Mouse (Mus musculus) ES-E14 (cell line): ENCODE results near the gene Sirt2. TPM values are rescaled to one million over a fixed set of nuclear protein-coding genes. Genes with fewer than 3 reads are reported as not detected.

Experiments
- DNase-seq: peaks from one replicate; pipeline ENCODE4 v3.0.0-alpha.2; 2013; ENCODE audit warnings: low read depth, low spot score
- H3K27ac ChIP-seq: 2 replicates; pipeline ENCODE4 v1.5.1; 2012; ENCODE audit warnings: low read depth, mild to moderate bottlenecking, low read length, moderate library complexity, mixed read lengths; ENCODE audit not compliant: poor library complexity, insufficient read depth, severe bottlenecking
- H3K36me3 ChIP-seq: 2 replicates; pipeline ENCODE4 v1.6.1; 2012; ENCODE audit warnings: mild to moderate bottlenecking, low read length, moderate library complexity, mixed read lengths; ENCODE audit not compliant: control insufficient read depth, poor library complexity, insufficient read depth, severe bottlenecking
- H3K4me1 ChIP-seq, 2 experiments: fragments of 150-350 bp in 1 of 2; sonication (generic) in 1 of 2; 2 replicates each; pipeline ENCODE4 v1.6.1; 2012; ENCODE audit warnings: low read length in 2 of 2, mild to moderate bottlenecking in 1 of 2, mixed read lengths in 1 of 2; ENCODE audit not compliant: control insufficient read depth in 2 of 2, insufficient read depth in 2 of 2, poor library complexity in 1 of 2
- H3K4me3 ChIP-seq, 2 experiments: fragments of 150-350 bp in 1 of 2; sonication (generic) in 1 of 2; 2 replicates each; pipeline ENCODE4 v1.5.1; 2012; ENCODE audit warnings: low read length in 2 of 2, low read depth in 1 of 2, mild to moderate bottlenecking in 1 of 2, mixed read lengths in 1 of 2; ENCODE audit not compliant: insufficient read depth in 1 of 2, poor library complexity in 1 of 2, severe bottlenecking in 1 of 2
- H3K9ac ChIP-seq: 2 replicates; pipeline ENCODE4 v1.6.1; 2012; ENCODE audit warnings: low read depth, mild to moderate bottlenecking, low read length, mixed read lengths; ENCODE audit not compliant: poor library complexity, insufficient read depth, severe bottlenecking
- H3K9me3 ChIP-seq: fragments of 150-350 bp; sonication (generic); 2 replicates; pipeline ENCODE4 v1.6.1; 2012; ENCODE audit warnings: low read depth, mild to moderate bottlenecking, low read length; ENCODE audit not compliant: control insufficient read depth, insufficient read depth
- CHD2 ChIP-seq: IDR thresholded peaks from 2 replicates; pipeline ENCODE4 v1.6.1; 2014; ENCODE audit warnings: mild to moderate bottlenecking, low read depth, low read length, inconsistent platforms
- HCFC1 ChIP-seq: IDR thresholded peaks from 2 replicates; pipeline ENCODE4 v1.6.1; 2012; ENCODE audit warnings: low read length, inconsistent platforms, borderline replicate concordance; ENCODE audit not compliant: insufficient read depth
- MAFK ChIP-seq: IDR thresholded peaks from 2 replicates; pipeline ENCODE4 v1.6.1; 2014; ENCODE audit warnings: mild to moderate bottlenecking, low read depth, low read length, inconsistent platforms; ENCODE audit not compliant: insufficient read depth
- ZC3H11A ChIP-seq: IDR thresholded peaks from 2 replicates; pipeline ENCODE4 v1.6.1; 2012; ENCODE audit warnings: low read depth, mild to moderate bottlenecking, inconsistent platforms, low read length, borderline replicate concordance
- ZNF384 ChIP-seq: IDR thresholded peaks from 2 replicates; pipeline ENCODE4 v1.6.1; 2012; ENCODE audit warnings: low read depth, low read length, inconsistent platforms
- in situ Hi-C, 2 experiments: fragments of 600-800 bp; cut with MboI; formaldehyde crosslinking; loops; one replicate each; pipeline ENCODE4 v1.15.1; 2025; ENCODE audit warnings: low sequenced_read_pairs in 2 of 2, inconsistent platforms in 1 of 2; ENCODE audit not compliant: unreplicated experiment in 2 of 2
- total RNA-seq: library from RNA; depleted of rRNA; stranded (reverse); fragments of 300-350 nt; gene quantifications from 2 replicates; pipeline ENCODE4 v1.2.3, GENCODE M21; 2012

Gene Sirt2
- total RNA-seq, 1 experiment: 14.8 TPM

GRCm38 (mm10) chr7:28806869-28807268 lies 40.3 kb downstream of the Sirt2 start:
- in situ Hi-C loops: no loop called here
- H3K4me1 ChIP-seq: peaks cover 15 to 16% of the 10 kb centered on the region in 2 experiments

DNA sequence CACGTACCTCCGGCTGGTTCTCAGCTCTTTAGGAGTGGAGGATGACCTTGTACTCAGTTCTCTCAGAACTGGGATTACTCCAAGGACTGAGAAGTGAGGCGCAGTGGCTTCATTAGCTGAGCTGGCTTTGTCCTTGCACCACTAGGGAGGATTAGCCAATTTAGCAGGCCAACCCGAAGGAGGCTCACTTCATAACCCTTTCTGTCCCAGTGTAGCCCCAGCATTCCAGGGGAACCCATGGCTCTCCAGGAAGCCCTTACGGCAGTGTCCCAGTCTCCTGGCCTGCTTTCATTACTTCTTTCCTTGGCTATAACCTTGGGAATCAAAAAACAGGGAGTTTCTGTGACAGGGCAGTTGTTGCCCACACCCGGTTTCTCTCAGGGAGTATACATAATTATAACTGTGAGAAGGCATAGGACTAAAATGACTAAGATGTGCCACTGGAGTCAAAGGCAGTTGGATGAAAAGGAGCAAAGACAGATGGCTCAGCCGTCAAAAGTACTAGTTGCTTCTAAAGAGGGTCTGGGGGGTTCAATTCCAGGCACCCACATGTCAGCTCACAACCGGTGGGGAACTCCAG lies 41.2 kb downstream of the Sirt2 start:
- in situ Hi-C loops: no loop called here
- H3K4me1 ChIP-seq: peaks cover 11 to 15% of the 10 kb centered on the region in 2 experiments
- H3K36me3 ChIP-seq: peaks cover 9% of the 10 kb centered on the region
- no peaks in the 10 kb centered on the region for H3K9me3 ChIP-seq
- no peak for TF ChIP-seq ZC3H11A
- TF ChIP-seq MAFK: no peak
- TF ChIP-seq CHD2: no peak
- no peak for TF ChIP-seq ZNF384
- TF ChIP-seq HCFC1: no peak
- no peak for DNase-seq
- peak overlapping the region; percentile 98; the same call in 1 of the 2 replicates for H3K27ac ChIP-seq
- peak overlapping the region; percentile 88 to 97 for H3K4me3 ChIP-seq
- peak overlapping the region; percentile 97 for H3K9ac ChIP-seq

More at GRCm38 (mm10) chr7:28806869-28807268, 40.3 kb downstream of the Sirt2 start:
- Histone ChIP-seq H3K9ac (no peak overlapping the region), H3K27ac (no peak overlapping the region), H3K9me3 (no peaks in the 10 kb centered on the region), H3K4me3 (no peak overlapping the region), H3K36me3 (peaks cover 1% of the 10 kb centered on the region)
- DNase-seq: no peak
- no peak for TF ChIP-seq MAFK
- no peak for TF ChIP-seq ZC3H11A
- no peak for TF ChIP-seq ZNF384
- no peak for TF ChIP-seq CHD2
- TF ChIP-seq HCFC1: no peak

GRCm38 (mm10) chr7:28808221-28808941 lies 41.8 kb downstream of the Sirt2 start, which contains the start of gene Hnrnpl:
TSS of gene Hnrnpl (plus strand) at chr7:28808541.
- TF ChIP-seq MAFK (no peak), ZC3H11A (no peak), HCFC1 (no peak), CHD2 (no peak), ZNF384 (no peak)
- in situ Hi-C loops: no loop called here
- peak within 1 kb of the TSS; percentile 98 for H3K27ac ChIP-seq
- peaks cover 6 to 15% of the 10 kb centered on the region in 2 experiments for H3K4me1 ChIP-seq
- peaks cover 16% of the 10 kb centered on the region for H3K36me3 ChIP-seq
- H3K9ac ChIP-seq: peak within 1 kb of the TSS; percentile 97
- H3K4me3 ChIP-seq: peak within 1 kb of the TSS; percentile 88 to 97
- H3K9me3 ChIP-seq: no peaks in the 10 kb centered on the region
- DNase-seq: no peak

DNA sequence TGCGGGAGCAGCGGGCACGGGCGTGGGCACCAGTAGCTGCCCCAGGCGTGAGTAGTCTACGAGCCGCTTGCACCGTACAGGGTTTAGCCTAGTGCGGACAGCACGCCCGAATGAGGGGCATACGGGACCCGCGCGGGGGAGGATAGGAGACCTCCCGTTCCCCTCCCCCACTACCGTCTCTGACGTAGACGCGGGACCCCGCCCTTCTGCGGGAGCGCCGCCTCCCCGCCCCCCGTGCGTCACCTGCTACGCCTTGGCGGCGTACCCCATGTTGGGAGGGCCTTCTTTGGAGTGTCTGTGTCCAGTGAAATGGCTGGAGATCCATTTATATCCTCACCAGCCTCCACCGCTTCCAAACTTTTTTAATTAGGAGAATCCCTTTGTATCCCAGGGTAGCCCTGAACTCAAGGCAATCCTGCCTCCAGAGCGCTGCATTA lies 42.4 kb downstream of the Sirt2 start:
- H3K27ac ChIP-seq: peak overlapping the region; percentile 98
- peaks cover 2 to 16% of the 10 kb centered on the region in 2 experiments; a peak in 3 of 4 replicates for H3K4me1 ChIP-seq
- in situ Hi-C loops: no loop called here
- peak overlapping the region; percentile 97 for H3K9ac ChIP-seq
- no peaks in the 10 kb centered on the region for H3K9me3 ChIP-seq
- DNase-seq: peak; percentile 79
- peaks cover 22% of the 10 kb centered on the region for H3K36me3 ChIP-seq
- TF ChIP-seq ZNF384: no peak
- TF ChIP-seq ZC3H11A: no peak
- peak overlapping the region; percentile 88 to 97 for H3K4me3 ChIP-seq
